Mouse (Mus musculus): ENCODE measurements around the gene Ces3a.
"Not testable (repeated sequence)": the region's sequence is repeated elsewhere in the genome, so short reads cannot be mapped to it uniquely, and the experiment has no call there.

DNA sequence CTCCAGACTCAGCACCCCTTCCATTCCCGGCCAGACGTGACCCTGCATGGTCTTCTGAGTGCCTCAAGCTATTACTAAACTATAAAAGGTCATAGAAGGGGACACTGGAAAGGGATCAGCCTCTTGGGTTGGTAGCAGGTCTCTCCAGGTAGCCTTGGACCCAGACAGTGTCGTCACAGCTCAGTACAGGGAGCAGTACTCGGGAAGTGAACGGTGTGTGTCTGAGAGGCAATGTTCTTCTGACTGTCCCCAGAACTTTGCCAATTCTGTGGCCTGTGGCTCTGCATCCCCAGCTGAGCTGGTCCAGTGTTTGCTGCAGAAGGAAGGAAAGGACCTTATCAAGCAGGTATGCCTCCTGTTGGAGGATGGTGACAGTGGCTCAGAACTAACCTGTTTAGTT lies 39.8 kb downstream of the Ces3a start:
- not testable (repeated sequence) for TF ChIP-seq CTCF (IDR thresholded peaks at IDR 0.05; ENCODE audit: control insufficient read depth, insufficient read depth, insufficient replicate concordance, low read depth, low read length); POLR2A (IDR thresholded peaks at IDR 0.05; ENCODE audit: control insufficient read depth, low read depth, low read length)

Data from testis, adult 2 months (tissue).